Mouse (Mus musculus): ENCODE results near the gene Vmn2r49.
"Not testable (repeated sequence)": the region's sequence is repeated elsewhere in the genome, so short reads cannot be mapped to it uniquely, and the experiment has no call there.

Vmn2r49 gene

DNA sequence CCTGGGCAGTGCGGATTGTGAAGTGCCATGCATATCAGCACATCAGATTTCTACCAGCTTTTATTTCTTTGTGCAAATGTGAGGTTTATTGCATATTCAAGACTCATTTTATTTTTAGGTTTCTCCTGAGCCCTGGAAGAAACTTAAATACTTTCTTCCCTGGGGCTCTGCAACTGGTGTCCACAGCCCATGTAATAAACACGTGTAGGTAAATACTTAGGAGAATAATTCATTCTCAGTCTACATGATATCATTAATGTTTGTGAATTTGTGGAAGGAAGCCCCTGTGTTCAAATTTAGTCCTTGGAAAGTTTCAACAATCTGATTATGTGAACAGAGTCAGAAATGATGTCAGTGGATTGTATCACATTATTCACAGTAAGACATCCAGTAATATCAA lies at the start of gene Vmn2r49:
Gene Vmn2r49, minus strand, starts transcription at position 101 of the 400 bp plus-strand sequence.
- DNase-seq (ENCODE audit: low spot score in 2 of 2) = not testable (repeated sequence)

DNA sequence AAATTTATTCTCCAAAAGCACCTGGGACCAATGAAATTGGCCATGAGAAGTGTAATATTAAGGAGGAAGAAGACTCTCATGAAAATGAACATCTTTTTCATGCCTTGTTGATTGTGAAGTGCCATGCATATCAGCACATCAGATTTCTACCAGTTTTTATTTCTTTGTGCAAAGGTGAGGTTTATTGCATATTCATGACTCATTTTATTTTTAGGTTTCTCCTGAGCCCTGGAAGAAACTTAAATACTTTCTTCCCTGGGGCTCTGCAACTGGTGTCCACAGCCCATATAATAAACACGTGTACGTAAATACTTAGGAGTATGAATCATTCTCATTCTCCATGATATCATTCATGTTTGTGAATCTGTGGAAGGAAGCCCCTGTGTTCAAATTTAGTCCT lies 38.6 kb downstream of the Vmn2r49 start, which contains the start of gene Vmn2r48:
Gene Vmn2r48, minus strand, starts transcription at position 101 of the 400 bp plus-strand sequence.
- DNase-seq (ENCODE audit: low spot score in 2 of 2) = not testable (repeated sequence)

Data from right cerebral cortex, adult 2 months (tissue).